Mouse (Mus musculus) macrophage (primary cell): ENCODE data around the gene Rsph9. TPM values are rescaled to one million over a fixed set of nuclear protein-coding genes. Genes with fewer than 3 reads are reported as not detected.

ENCODE experiments used
- H3K27ac ChIP-seq: fragments of 350-480 bp; formaldehyde crosslinking; 2 replicates; pipeline ENCODE4 v1.9.0; 2021
- H3K36me3 ChIP-seq: fragments of 350-480 bp; formaldehyde crosslinking; 2 replicates; pipeline ENCODE4 v1.9.0; 2021; ENCODE audit errors: inconsistent target
- H3K4me3 ChIP-seq: fragments of 350-480 bp; formaldehyde crosslinking; 2 replicates; pipeline ENCODE4 v1.9.0; 2021; ENCODE audit errors: inconsistent target
- H3K79me2 ChIP-seq: fragments of 350-480 bp; formaldehyde crosslinking; 2 replicates; pipeline ENCODE4 v1.9.0; 2021; ENCODE audit errors: inconsistent target
- WGBS: methylation state at CpG from one replicate; pipeline ENCODE4 v1.1.7; 2026; ENCODE audit warnings: inconsistent platforms; ENCODE audit not compliant: missing documents; 5-methylcytosine and 5-hydroxymethylcytosine counted together
- polyA plus RNA-seq: library from polyadenylated mRNA; stranded (reverse); fragments of 250-400 nt; gene quantifications from 3 replicates; pipeline ENCODE4 v1.2.4, GENCODE M21; 2018; ENCODE audit warnings: inconsistent platforms

Rsph9 gene
- polyA plus RNA-seq, 1 experiment from 2014 or later, result 1.8 TPM

DNA sequence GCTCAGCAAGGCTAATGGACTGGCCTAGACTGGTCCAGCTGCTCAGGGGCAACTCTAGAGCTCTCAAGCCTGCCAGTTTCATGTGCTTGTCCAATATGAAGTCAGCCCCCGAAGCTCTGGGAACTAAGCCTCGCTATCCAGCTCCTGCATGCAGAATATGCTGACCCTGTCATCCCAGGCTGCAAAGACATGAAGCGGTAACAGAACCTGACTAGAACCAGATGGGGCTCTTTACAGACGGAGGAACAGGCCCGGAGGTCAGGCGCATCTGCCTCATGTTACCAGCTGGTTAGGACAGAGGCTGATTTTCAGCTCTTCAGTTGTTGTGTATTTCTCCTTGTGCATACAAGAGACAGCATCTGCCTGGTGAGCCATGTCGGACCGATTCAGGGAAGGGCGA is 42.1 kb downstream of the Rsph9 start:
- H3K36me3 ChIP-seq, result no peaks in the 10 kb centered on the region
- H3K79me2 ChIP-seq, result no peaks in the 10 kb centered on the region
- WGBS, result 96% methylated on average over 9 of the region's 9 CpGs
- H3K4me3 ChIP-seq, result no peak overlapping the region
- no peak overlapping the region for H3K27ac ChIP-seq

DNA sequence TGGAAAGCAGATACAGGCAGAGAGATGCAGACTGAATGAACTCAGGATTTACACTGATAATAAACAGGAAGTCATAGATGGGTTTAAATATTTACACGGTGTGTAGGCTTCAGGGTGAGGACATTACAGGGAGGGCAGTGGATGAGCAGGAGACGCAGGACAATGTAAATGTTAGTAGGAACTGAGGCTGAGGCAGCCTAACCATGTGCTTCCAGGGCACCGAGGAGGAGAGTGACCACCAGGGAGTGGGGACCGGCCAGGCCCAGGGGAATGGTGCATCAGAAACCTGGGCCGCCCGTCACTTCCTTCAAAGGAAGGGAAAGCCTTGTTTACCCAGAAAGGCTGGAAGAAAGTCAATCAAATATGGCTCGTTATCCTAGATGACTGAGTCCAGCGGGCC is 45.5 kb downstream of the Rsph9 start:
- Histone ChIP-seq H3K36me3 (no peaks in the 10 kb centered on the region), H3K4me3 (no peak overlapping the region), H3K27ac (no peak overlapping the region), H3K79me2 (no peaks in the 10 kb centered on the region)
- WGBS, result 89% methylated on average over 8 of the region's 8 CpGs

DNA sequence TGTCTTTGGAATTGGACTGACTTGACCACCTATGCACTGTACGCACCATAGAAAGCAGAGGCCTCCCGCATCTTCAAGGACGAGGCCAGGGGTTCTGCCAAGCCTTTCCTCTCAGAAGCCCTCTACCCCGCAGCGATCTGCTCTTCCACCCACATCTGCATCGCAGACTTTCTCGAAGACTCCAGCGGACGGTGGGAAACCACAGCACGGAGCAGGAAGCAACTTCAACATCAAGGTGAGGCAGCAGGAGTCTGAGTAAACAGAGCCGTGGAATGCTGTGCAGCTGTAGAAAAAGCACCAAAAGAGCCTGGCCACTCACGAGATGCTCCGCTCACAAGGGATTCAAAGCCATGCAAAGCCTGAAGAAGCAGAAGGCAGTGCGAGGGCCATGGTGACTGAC is 52.1 kb downstream of the Rsph9 start:
- no peaks in the 10 kb centered on the region for H3K36me3 ChIP-seq
- WGBS, result 98% methylated on average over 14 of the region's 14 CpGs
- H3K4me3 ChIP-seq, result no peak overlapping the region
- no peaks in the 10 kb centered on the region for H3K79me2 ChIP-seq
- H3K27ac ChIP-seq, result no peak overlapping the region

DNA sequence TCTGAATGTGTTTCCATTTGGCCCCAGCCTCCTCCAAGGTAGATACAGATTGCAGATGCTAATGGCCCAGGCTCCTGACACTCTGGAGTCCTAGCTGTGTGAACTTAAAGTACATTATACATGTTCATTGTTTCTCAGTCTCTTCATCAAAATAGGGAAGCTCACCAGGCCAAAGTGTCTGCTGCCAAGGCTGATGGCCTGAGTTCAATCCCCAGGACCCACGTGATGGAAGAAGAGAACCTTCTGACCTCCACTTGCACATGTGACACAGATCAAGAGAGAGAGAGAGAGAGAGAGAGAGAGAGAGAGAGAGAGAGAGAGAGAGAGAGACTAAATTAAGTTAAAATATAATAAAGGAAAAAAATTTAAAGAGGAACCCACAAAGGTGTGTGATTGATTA is 52.7 kb downstream of the Rsph9 start:
- Histone ChIP-seq H3K27ac (no peak overlapping the region), H3K4me3 (no peak overlapping the region), H3K79me2 (no peaks in the 10 kb centered on the region), H3K36me3 (no peaks in the 10 kb centered on the region)
- no CpG with 5 or more reads among the region's 1 CpGs for WGBS

DNA sequence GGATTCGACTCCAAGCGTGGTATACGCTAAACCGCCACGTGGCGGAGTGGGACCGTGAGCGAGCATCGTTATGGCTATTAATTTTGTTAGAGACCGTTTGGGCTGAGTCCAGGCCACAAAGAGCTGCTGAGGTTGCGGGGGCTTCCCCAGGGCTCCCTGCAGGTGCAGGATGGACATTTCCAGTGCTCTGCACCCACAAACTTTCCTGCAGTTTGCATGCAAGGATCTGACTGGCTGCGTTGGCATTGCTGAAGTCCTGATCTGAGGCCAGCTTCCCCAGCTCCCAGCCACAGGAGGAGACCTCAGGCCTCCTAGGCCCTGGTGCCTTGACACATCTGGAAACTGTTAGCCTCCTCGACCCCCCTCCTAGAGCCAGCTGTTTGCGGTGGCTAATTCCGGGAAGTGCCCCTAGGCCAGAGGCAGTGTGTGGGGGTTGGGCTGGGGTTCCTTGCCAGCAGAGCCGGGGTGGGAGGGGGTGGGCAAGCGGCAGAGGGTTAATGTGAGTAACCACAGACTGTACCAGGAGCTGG is 57.6 kb downstream of the Rsph9 start:
- 29% methylated on average over 17 of the region's 17 CpGs for WGBS
- Histone ChIP-seq H3K4me3 (no peak overlapping the region), H3K27ac (no peak overlapping the region), H3K79me2 (no peaks in the 10 kb centered on the region), H3K36me3 (no peaks in the 10 kb centered on the region)

DNA sequence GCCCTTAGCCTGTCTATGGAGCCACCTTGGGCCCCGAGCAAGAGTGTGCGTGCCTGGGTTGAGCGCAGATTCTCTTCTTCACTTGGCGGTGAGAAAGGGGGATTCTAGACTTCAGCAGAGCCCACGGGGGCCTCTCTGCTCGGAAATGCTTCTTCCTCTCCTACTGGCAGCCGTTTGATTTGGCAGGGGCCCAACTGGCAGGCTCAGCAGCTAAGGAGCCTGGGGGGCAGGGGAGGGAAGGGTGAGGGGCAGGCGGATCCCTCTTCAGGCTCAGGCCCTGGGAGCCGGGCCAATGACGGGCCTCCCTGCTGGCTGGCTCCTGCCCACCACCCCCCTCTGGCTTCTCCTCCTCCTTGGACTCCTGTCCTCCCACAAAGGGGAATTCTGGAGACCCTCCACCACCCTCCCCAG is 59.9 kb downstream of the Rsph9 start:
- WGBS, result 9% methylated on average over 8 of the region's 10 CpGs
- H3K79me2 ChIP-seq, result no peaks in the 10 kb centered on the region
- H3K27ac ChIP-seq, result no peak overlapping the region
- no peak overlapping the region for H3K4me3 ChIP-seq
- no peaks in the 10 kb centered on the region for H3K36me3 ChIP-seq

DNA sequence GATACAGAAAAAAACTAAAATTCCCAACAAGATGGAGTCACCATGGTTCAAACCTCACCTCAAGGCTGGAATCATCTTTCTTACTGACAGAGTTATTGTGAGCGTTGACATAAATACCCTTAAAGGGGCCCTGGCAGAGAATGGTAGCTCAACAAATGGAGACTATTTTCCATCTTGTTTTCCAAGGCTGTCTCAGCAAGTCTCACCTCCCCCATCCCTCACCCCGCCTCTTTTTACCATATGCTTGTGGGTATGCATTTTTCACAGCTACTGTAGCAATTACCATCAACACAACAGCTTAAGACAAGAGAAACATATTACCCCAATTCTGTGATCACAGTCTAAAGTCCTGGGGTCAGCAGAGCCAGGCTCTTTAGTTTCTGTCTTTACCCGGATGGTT is 60.6 kb downstream of the Rsph9 start:
- H3K27ac ChIP-seq, result no peak overlapping the region
- H3K4me3 ChIP-seq, result no peak overlapping the region
- H3K79me2 ChIP-seq, result no peaks in the 10 kb centered on the region
- 84% methylated on average over 3 of the region's 3 CpGs for WGBS
- H3K36me3 ChIP-seq, result no peaks in the 10 kb centered on the region

DNA sequence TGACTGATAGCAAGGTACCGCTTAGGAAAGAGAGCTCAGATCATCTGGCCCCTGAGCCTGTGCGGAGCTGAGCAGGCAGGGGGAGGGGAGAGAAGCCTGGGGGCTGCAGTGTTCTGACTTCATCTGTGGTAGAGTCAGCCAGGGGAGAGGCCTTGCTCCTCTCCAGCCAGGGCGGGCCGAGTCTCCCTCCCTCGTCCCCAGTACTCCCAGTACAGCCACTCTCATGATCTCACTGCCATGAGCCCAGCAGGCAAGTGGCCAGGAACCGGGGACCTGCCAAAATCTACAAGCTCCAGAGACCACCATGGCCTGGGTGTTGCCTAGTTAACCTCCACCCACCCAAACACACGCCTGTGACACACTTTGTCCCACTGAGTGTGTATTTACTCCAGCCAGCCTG is 62.4 kb downstream of the Rsph9 start:
- H3K4me3 ChIP-seq, result no peak overlapping the region
- WGBS, result 96% methylated on average over 7 of the region's 7 CpGs
- no peak overlapping the region for H3K27ac ChIP-seq
- no peaks in the 10 kb centered on the region for H3K79me2 ChIP-seq
- no peaks in the 10 kb centered on the region for H3K36me3 ChIP-seq

DNA sequence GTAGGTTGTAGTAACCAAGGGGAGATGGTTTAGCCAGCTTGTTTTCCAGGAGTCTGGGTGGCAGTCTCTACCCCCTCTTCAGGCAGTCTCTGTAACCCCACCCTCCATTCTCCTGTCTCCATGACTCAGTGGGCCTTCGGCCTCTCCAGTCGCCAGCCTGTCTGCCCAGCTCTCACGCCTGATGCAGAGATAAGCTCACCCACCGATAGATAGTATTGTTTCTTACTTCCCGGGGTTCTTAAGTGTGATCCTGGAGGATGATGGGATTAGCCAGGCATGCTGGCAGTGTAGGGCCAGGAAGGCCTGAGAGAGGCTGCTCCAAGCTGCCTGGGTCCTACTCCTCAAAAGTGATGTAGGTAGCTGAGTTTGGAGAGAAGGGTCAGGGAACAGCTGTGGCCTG is 63.0 kb downstream of the Rsph9 start:
- H3K27ac ChIP-seq, result no peak overlapping the region
- 94% methylated on average over 5 of the region's 5 CpGs for WGBS
- no peak overlapping the region for H3K4me3 ChIP-seq
- no peaks in the 10 kb centered on the region for H3K79me2 ChIP-seq
- no peaks in the 10 kb centered on the region for H3K36me3 ChIP-seq

DNA sequence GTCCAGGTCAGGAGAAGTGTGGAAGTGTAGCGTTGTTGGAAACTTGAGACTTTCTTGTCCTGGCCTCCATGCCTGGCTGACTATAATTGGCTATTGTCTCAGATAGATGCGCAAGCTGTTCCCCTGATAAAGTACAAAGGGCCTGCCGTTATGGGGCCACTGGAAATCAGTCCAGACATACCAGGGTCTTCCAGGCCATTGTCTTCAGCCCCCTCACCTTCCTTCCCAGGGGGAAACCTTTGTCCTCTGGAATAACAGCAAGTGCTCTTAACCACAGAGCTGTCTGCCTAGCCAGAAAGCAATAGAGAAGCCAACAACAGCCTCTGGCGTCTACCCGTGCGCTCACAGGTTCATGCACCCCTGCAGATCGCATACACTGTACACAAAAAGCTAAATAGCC is 63.6 kb downstream of the Rsph9 start:
- no peaks in the 10 kb centered on the region for H3K36me3 ChIP-seq
- H3K27ac ChIP-seq, result no peak overlapping the region
- 93% methylated on average over 7 of the region's 7 CpGs for WGBS

DNA sequence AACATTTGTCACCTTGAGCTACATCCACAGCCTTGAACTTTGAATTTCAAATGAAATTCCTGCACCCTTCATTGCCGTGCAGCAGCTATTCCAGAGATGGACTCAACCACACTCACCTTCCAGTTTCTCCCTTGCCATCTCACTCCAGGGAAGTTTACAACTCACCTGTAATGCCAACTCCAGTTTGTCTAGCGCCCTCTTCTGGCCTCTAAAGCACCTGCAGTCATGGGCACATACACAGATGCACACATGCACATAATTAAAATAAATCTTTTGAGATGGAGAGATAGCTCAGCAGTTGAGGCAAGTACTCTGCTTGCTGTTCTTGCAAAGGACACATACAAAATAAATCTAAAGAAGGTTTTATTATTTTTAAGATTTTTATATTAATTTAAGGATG is 65.0 kb downstream of the Rsph9 start:
- 83% methylated on average over 2 of the region's 2 CpGs for WGBS
- Histone ChIP-seq H3K79me2 (no peaks in the 10 kb centered on the region), H3K4me3 (no peak overlapping the region), H3K27ac (no peak overlapping the region), H3K36me3 (no peaks in the 10 kb centered on the region)

More for the DNA sequence above, 63.6 kb downstream of the Rsph9 start:
- Histone ChIP-seq H3K79me2 (no peaks in the 10 kb centered on the region), H3K4me3 (no peak overlapping the region)

DNA sequence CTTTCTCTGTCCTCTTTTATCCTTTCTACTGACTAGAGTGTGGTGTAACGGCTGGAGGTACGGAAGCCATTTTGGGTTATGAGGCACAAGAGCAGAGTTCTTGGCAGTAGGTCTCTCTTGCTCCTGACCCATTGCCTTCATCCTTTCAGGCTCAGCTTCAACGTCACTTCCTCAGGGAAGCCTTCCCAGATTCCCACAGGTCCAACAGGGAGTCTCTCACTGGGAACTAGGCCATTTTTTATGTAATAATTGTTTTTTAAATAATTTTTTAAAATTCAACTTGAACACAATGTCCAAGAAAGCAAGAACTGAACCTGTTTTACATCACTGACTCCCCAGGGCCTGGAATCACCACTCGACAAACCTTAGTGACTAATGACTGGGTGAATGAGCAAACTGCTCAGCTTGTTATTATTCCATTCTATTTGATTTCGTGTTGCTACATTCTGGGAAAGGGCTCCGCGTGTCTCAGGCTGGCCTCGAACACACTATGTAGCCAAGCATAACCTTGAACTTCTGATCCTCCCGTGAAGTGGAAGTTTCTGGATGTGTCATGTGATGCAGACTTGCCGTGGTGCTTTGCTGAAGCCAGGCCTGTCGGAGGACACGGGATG is 66.0 kb downstream of the Rsph9 start:
- Histone ChIP-seq H3K36me3 (no peaks in the 10 kb centered on the region), H3K27ac (no peak overlapping the region), H3K79me2 (no peaks in the 10 kb centered on the region), H3K4me3 (no peak overlapping the region)
- WGBS, result 92% methylated on average over 12 of the region's 12 CpGs

DNA sequence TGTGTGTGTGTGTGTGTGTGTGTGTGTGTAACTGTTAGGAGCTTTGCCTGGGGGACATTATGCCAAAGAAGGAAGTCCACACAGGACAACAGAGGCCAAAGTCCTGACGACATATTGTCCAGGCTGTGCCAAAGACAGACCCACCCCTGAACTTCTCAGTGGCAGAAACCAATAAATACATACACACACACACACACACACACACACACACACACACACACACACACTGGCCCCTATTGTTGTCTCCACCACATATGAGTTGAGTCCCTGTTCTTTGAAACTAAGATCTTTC is 67.8 kb downstream of the Rsph9 start:
- Histone ChIP-seq H3K79me2 (no peaks in the 10 kb centered on the region), H3K36me3 (no peaks in the 10 kb centered on the region), H3K27ac (no peak overlapping the region), H3K4me3 (no peak overlapping the region)
- 83% methylated on average over 1 of the region's 1 CpGs for WGBS

DNA sequence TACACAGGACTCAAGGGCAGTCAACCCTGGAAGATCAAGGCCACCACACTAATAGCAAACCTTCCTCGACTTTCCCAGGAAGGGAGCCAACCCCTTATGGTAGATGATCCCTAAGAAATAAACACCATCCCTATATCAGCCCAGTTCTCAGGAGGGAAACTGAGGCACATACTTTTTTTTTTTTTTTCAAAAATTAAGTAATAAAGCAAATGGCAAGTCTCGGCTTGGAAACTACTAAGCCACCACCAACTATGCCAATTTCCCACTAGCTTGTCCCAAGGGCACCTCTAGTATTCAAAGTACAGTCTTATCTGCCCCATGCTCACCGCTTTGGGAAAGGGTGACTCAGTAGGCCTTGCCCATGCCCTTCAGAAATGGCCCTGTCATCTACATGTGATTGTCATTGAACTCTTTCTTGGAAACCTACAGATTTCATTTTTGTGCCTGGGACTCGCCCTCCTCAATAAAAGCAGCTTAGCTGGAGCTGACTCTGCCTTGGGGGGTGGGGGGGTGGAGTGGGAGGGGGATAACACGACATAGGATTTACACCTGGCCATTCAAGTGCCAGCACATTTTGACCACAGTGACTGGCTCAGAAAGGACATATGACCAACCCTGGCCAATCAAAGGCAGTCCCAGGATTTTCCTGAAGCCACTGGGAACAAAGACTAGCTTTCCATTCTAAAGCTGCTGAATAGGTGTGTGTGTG is 68.3 kb downstream of the Rsph9 start:
- H3K36me3 ChIP-seq, result no peaks in the 10 kb centered on the region
- 53% methylated on average over 2 of the region's 5 CpGs for WGBS
- no peak overlapping the region for H3K27ac ChIP-seq
- no peak overlapping the region for H3K4me3 ChIP-seq
- H3K79me2 ChIP-seq, result no peaks in the 10 kb centered on the region

DNA sequence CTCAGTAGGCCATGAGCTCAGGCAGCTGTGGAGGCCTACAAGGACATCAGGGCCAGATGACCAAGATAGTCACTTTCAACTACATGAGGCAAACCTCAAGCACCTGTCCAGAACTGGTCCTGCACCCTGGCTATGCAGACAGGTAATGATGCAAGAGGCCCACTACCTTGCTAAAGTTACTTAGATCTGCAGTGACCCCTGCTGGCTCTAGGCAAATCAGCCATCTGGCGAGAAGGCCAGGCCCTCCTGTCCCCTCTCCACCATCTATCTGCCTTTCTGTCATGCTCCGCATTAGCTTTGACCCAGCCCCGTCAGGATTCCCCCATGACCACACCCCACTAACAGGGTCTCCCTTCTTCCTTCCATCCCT is 68.9 kb downstream of the Rsph9 start:
- WGBS, result 58% methylated on average over 3 of the region's 3 CpGs

More for the DNA sequence above, 68.9 kb downstream of the Rsph9 start:
- no peak overlapping the region for H3K27ac ChIP-seq
- no peak overlapping the region for H3K4me3 ChIP-seq
- no peaks in the 10 kb centered on the region for H3K79me2 ChIP-seq
- no peaks in the 10 kb centered on the region for H3K36me3 ChIP-seq
